ENCODE assay signal across 8 mouse cellular contexts in genomic region chr16:90071125-90071524, GRCm38 (mm10).
A peak's percentile ranks its signal among the peaks of the same experiment; 100 is the strongest.
DNase-seq lines count a peak whose midpoint lies in the region; ATAC-seq lines count a peak whose summit lies in the region.
"Not testable (repeated sequence)": the region's sequence is repeated elsewhere in the genome, so short reads cannot be mapped to it uniquely, and the experiment has no call there.

No protein-coding gene starts in this region.

- H3K27me3 ChIP-seq in embryonic facial prominence, embryonic 12.5 days; forebrain, embryonic 14.5 days (replicated peaks; ENCODE audit: control insufficient read depth, insufficient read depth, low read length); intestine, embryonic 16.5 days (replicated peaks; ENCODE audit: control insufficient read depth, insufficient read depth, low read length); limb, embryonic 13.5 days; lung, embryonic 15.5 days; midbrain, embryonic 14.5 days (ENCODE audit: control insufficient read depth, insufficient read depth, low read length): not testable (repeated sequence)

- not testable (repeated sequence) for H3K36me3 ChIP-seq in embryonic facial prominence, embryonic 12.5 days; forebrain, embryonic 14.5 days (ENCODE audit: control insufficient read depth, insufficient read depth, low read length); intestine, embryonic 16.5 days (ENCODE audit: control insufficient read depth, insufficient read depth, low read length); limb, embryonic 13.5 days; lung, embryonic 15.5 days; midbrain, embryonic 14.5 days (ENCODE audit: control insufficient read depth, insufficient read depth, low read length)

- not testable (repeated sequence) for DNase-seq in forebrain, embryonic 14.5 days (ENCODE audit: low spot score); midbrain, embryonic 14.5 days

- H3K4me1 ChIP-seq in embryonic facial prominence, embryonic 12.5 days: peaks cover 36% of the 10 kb centered on the region
- peaks cover 23% of the 10 kb centered on the region for H3K4me1 ChIP-seq in forebrain, embryonic 14.5 days (ENCODE audit: control insufficient read depth, insufficient read depth, low read length)
- peaks cover 18% of the 10 kb centered on the region for H3K4me1 ChIP-seq in intestine, embryonic 16.5 days (ENCODE audit: control insufficient read depth, insufficient read depth, low read length)
- H3K4me1 ChIP-seq in limb, embryonic 13.5 days: peaks cover 58% of the 10 kb centered on the region
- H3K4me1 ChIP-seq in lung, embryonic 15.5 days: peaks cover 21% of the 10 kb centered on the region
- H3K4me1 ChIP-seq in midbrain, embryonic 14.5 days (ENCODE audit: control insufficient read depth, insufficient read depth, low read length): peaks cover 24% of the 10 kb centered on the region

- H3K4me3 ChIP-seq in embryonic facial prominence, embryonic 12.5 days; forebrain, embryonic 14.5 days (ENCODE audit: low read depth, low read length); intestine, embryonic 16.5 days (ENCODE audit: low read length); limb, embryonic 13.5 days; lung, embryonic 15.5 days; midbrain, embryonic 14.5 days (replicated peaks; ENCODE audit: low read depth, low read length): not testable (repeated sequence)

- H3K4me2 ChIP-seq in embryonic facial prominence, embryonic 12.5 days (replicated peaks); forebrain, embryonic 14.5 days (ENCODE audit: low read length); intestine, embryonic 16.5 days (ENCODE audit: low read depth, low read length); limb, embryonic 13.5 days (replicated peaks); lung, embryonic 15.5 days; midbrain, embryonic 14.5 days (ENCODE audit: low read length): not testable (repeated sequence)

- H3K9ac ChIP-seq in embryonic facial prominence, embryonic 12.5 days; forebrain, embryonic 14.5 days (ENCODE audit: low read length); intestine, embryonic 16.5 days (ENCODE audit: low read depth, low read length); limb, embryonic 13.5 days; lung, embryonic 15.5 days; midbrain, embryonic 14.5 days (replicated peaks; ENCODE audit: low read length): not testable (repeated sequence)

- H3K9me3 ChIP-seq in embryonic facial prominence, embryonic 12.5 days; forebrain, embryonic 14.5 days (replicated peaks; ENCODE audit: control insufficient read depth, low read length); intestine, embryonic 16.5 days (ENCODE audit: control insufficient read depth, low read length); limb, embryonic 13.5 days; lung, embryonic 15.5 days; midbrain, embryonic 14.5 days (ENCODE audit: control insufficient read depth, low read length): not testable (repeated sequence)

- 0 out of 2 replicates have a peak overlapping the region, but pooled peaks have one; percentile 51 for H3K27ac ChIP-seq in embryonic facial prominence, embryonic 12.5 days
- not testable (repeated sequence) for H3K27ac ChIP-seq in forebrain, embryonic 14.5 days (ENCODE audit: low read depth, low read length); intestine, embryonic 16.5 days (ENCODE audit: low read length); lung, embryonic 15.5 days; midbrain, embryonic 14.5 days (replicated peaks; ENCODE audit: low read depth, low read length)
- H3K27ac ChIP-seq in limb, embryonic 13.5 days: peak overlapping the region; percentile 65

- peak; percentile 78 for ATAC-seq in embryonic facial prominence, embryonic 12.5 days (ENCODE audit: insufficient number of reproducible peaks, insufficient read depth, low FRiP score, low TSS enrichment)
- peak; percentile 67 for ATAC-seq in forebrain, embryonic 14.5 days
- ATAC-seq in hematopoietic stem cell, adult 5-6 weeks (replicated peaks in 1 of 2; ENCODE audit: insufficient read depth in 1 of 2, low FRiP score in 2 of 2, low TSS enrichment in 1 of 2, low read depth in 1 of 2, poor library complexity in 2 of 2, severe bottlenecking in 2 of 2): peak; percentile 41 to 63; a peak in 2 of 4 replicates
- ATAC-seq in intestine, embryonic 16.5 days: peak; percentile 54; the same call in 1 of the 2 replicates
- peak; percentile 86; the same call in 1 of the 2 replicates for ATAC-seq in limb, embryonic 13.5 days (ENCODE audit: low FRiP score, low read depth)
- peak; percentile 77 for ATAC-seq in lung, embryonic 15.5 days (ENCODE audit: borderline replicate concordance, extremely low read depth, low FRiP score, low TSS enrichment)
- ATAC-seq in midbrain, embryonic 14.5 days (ENCODE audit: low FRiP score, low TSS enrichment): peak; percentile 87
- peak; percentile 72 for ATAC-seq in neutrophil, adult 5-6 weeks (ENCODE audit: extremely low read depth, insufficient number of reproducible peaks, low FRiP score, poor library complexity, severe bottlenecking)
